Mouse (Mus musculus) cerebellum, adult 8-10 months (tissue): ENCODE data around the gene Ercc6l2.
"Not testable (repeated sequence)": the region's sequence is repeated elsewhere in the genome, so short reads cannot be mapped to it uniquely, and the experiment has no call there.

Experiments used
- DNase-seq: peaks from one replicate; pipeline ENCODE4 v3.0.0; 2022

The Ercc6l2 gene

GRCm38 (mm10) chr13:63885532-63885949, 70.5 kb downstream of the Ercc6l2 start:
- DNase-seq: no peak

GRCm38 (mm10) chr13:63886429-63887052, 71.5 kb downstream of the Ercc6l2 start:
- no peak for DNase-seq

- no peak for DNase-seq
These were observed 85.8 kb downstream of the Ercc6l2 start for GRCm38 (mm10) chr13:63900679-63901302.

- no peak for DNase-seq
These were observed 86.3 kb downstream of the Ercc6l2 start for GRCm38 (mm10) chr13:63901303-63901713.

- peak; percentile 69 for DNase-seq
These were observed 86.9 kb downstream of the Ercc6l2 start for GRCm38 (mm10) chr13:63901714-63902597.

GRCm38 (mm10) chr13:63906516-63906915, 91.5 kb downstream of the Ercc6l2 start:
- peak; percentile 59 for DNase-seq

- no peak for DNase-seq
These were observed 92.4 kb downstream of the Ercc6l2 start for GRCm38 (mm10) chr13:63907437-63907836.

GRCm38 (mm10) chr13:63910141-63910804, 95.2 kb downstream of the Ercc6l2 start:
- DNase-seq: no peak

- DNase-seq: no peak
These were observed 96.6 kb downstream of the Ercc6l2 start for GRCm38 (mm10) chr13:63911617-63912016.

GRCm38 (mm10) chr13:63913136-63913535, 98.1 kb downstream of the Ercc6l2 start:
- DNase-seq: no peak

GRCm38 (mm10) chr13:63915176-63915575, 100.1 kb downstream of the Ercc6l2 start:
- no peak for DNase-seq

- DNase-seq: no peak
These were observed 100.6 kb downstream of the Ercc6l2 start for GRCm38 (mm10) chr13:63915684-63916083.

GRCm38 (mm10) chr13:63916568-63916967, 101.5 kb downstream of the Ercc6l2 start:
- DNase-seq: no peak

- peak; percentile 68 for DNase-seq
These were observed 102.2 kb downstream of the Ercc6l2 start for GRCm38 (mm10) chr13:63917198-63917767.

- peak; percentile 39 for DNase-seq
These were observed 103.0 kb downstream of the Ercc6l2 start for GRCm38 (mm10) chr13:63917776-63918621.

- DNase-seq: peak; percentile 35
These were observed 103.8 kb downstream of the Ercc6l2 start for GRCm38 (mm10) chr13:63918733-63919422.

GRCm38 (mm10) chr13:63924036-63924435, 109.0 kb downstream of the Ercc6l2 start:
- DNase-seq: not testable (repeated sequence)

GRCm38 (mm10) chr13:63927326-63927725, 112.3 kb downstream of the Ercc6l2 start:
- no peak for DNase-seq

- peak; percentile 80 for DNase-seq
These were observed 114.3 kb downstream of the Ercc6l2 start for GRCm38 (mm10) chr13:63929351-63929750.

GRCm38 (mm10) chr13:63929917-63930515, 115.0 kb downstream of the Ercc6l2 start:
- peak; percentile 24 for DNase-seq

- DNase-seq: no peak
These were observed 115.5 kb downstream of the Ercc6l2 start for GRCm38 (mm10) chr13:63930525-63930924.
